Mouse (Mus musculus) urinary bladder, postnatal 25 days (tissue): Measurements from ENCODE around the gene Pakap.

Experiments used
- DNase-seq: peaks from one replicate; pipeline ENCODE4 v3.0.0; 2022; ENCODE audit warnings: low spot score

Pakap gene

DNA sequence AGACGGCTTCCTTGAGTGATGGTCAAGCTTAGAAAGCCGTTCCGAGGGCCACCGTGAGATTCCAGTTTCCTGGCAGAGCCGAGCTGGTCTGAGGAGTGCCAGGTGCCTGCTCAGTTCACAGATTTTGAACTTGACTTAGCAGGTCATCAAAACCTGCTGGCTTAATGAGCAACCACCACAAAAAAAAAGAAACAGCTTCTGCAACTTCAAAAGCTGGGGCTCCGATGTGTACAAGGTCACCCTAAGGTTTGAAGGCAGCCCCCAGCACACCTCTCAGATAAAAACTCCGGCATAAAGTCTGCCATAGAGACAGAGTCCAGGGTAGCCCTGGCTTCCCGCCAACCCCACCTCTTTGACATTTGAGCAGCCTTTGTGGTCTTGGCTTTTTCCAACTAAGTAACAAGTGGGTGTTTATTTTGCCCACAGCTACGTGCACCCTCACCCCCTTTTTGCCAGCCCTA is 348.3 kb downstream of the Pakap start, which contains the start of gene D630039A03Rik:
TSS of gene D630039A03Rik (minus strand) at position 97 of the 461 bp plus-strand sequence.
- DNase-seq = no peak

DNA sequence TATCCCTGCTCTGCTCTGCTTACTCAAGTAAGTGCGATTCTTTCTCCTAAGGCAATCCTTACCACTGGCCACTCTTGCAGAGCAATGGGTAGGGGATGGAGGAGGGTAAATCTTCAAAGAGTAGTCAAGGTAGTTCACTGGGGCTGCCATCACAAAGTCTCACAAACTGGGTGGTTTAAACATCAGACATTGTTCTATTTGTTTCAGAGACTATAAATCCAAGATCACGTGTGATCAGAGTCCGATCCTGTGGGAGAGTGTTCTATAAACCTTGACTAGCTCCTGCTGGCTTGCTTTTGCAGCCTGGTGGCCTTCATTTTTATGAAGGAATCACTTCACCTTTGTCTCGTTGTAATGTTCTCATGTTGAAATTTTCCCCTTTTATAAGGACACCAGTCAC is 348.7 kb downstream of the Pakap start:
- no peak for DNase-seq

DNA sequence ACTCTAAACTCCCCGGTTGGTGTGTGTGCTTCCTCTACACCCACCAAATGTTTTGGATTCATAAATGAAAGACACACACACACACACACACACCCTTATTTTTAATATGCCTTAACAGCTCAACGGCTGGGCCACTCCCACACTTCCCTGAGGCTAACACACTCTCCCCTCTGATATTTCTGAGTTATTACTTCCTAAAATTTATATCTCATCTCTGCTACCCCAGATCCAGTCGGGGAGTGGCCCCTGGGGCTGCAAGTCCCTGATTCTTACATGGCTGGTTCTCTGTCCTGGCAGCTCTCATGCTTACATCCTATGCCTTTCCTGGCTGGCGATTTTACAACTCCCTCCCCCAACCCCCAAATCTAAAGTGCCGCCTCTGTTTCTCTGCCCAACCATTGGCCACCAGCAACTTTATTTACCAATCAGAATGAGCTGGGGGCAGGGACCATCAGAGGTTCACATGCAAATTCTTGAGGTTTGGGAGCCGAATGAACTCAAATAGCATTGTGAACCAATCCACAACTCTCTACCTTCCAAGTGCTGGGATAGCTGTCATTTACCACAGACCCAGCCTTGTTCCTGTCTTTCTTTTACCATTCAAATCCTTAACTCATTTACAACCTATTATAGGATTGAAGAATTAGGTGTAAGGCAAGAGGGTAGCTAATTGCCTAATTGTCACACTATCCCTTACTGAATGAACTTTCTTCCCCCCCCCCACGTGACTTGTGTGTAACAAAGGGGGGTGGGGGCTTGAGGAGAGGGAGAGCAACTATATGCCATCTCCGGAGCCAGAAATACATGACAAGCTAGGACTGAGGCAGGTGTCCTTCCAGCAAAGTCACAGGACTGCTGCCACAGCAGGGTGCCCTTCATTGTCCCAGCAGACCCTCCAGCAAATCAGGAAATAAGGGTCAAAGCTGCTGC is 351.8 kb downstream of the Pakap start:
- DNase-seq = no peak

DNA sequence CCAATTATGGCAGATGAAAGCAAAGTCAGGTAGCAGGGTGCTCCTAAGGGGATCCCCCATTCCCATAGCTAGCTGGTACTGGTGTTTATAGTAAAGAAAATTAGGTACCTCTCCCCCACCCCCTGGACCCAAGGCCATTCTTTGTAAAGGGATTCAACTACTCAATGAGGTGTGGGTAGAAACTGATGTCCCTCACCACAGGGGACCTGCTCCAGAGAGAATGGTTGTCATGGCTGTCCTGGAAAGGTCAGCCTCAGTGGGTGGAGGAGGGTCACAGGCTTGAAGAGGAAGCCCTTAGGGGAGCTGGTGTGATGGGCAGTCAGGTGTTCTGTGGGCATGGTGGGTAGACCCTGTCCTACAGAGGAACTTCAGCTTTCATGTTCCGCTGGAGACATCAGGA is 352.5 kb downstream of the Pakap start:
- no peak for DNase-seq

DNA sequence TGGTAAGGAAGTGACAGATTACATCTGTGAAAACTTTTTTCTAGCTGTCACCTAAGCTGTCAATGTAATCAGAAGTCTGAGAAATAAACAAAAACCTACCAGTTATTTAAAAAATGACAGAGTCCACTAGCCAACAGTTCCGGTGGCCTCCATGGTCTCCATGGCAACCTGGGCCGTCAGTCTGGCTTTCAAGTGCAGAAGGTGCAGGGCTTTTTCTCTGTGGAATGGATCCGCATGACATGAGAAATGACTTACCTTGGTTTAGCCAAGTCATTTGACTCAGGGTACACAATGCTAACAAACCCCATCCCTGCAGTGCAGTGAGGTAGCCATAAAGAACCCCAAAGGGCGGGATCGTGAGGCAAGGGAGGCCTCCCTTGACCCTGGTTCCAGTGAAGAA is 354.2 kb downstream of the Pakap start:
- no peak for DNase-seq

DNA sequence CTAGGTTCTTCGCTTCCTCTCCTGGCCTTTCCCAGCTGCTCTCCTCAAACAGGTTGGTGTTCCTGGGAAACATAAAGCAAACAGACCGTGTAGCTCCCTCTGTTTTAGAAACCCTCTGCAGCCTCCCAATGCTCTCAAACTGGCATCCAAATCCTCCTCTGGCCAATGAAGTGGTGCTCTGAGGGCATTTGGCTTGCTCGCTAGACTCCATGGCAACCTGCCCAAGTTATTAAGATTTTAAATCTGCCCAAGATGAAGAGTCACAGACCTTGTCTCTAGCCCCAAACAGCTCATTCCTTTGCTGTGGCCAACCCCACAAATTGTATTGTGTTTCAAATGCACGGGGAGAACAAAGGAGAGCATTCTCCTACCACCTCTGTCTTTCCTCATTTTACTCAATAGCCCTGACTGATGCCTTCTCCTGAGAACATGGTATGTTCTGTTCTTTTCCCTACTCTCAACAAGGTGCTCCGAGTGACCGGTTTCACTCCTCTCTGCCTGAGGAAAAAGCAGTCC is 356.6 kb downstream of the Pakap start:
- DNase-seq = no peak

DNA sequence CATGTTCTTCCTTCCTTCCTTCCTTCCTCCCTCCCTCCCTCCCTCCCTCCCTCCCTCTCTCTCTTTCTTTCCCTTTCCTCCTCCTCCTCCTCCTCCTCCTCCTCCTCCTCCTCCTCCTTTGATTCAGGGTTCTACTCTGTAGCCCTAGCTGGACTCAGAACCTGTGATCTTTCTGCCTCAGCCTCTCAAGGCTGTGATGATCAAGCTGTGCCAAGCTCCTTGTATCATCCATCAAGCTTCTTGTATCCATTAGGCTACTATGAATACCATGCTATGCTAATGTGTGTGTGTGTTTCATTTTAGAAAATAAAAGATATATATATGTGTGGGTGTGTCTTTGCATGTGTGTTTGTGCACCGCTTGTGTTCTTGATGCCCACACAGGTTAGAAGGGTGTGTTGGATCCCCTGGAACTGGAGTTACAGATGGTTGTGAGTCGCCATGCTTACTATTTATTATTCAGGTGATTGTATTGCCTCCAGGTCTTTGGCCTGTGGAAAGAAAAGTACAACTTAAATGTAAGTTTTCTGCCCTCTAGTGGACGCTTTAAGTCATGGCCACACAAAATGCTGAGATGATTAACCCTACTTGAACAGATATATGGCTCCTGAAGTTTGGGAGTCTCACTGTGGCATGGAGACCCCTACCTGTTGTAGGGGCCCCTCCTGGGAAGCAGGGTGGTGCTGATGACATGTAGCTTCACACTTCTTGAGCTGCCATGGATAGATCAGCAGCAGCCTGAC is 359.7 kb downstream of the Pakap start:
- no peak for DNase-seq

DNA sequence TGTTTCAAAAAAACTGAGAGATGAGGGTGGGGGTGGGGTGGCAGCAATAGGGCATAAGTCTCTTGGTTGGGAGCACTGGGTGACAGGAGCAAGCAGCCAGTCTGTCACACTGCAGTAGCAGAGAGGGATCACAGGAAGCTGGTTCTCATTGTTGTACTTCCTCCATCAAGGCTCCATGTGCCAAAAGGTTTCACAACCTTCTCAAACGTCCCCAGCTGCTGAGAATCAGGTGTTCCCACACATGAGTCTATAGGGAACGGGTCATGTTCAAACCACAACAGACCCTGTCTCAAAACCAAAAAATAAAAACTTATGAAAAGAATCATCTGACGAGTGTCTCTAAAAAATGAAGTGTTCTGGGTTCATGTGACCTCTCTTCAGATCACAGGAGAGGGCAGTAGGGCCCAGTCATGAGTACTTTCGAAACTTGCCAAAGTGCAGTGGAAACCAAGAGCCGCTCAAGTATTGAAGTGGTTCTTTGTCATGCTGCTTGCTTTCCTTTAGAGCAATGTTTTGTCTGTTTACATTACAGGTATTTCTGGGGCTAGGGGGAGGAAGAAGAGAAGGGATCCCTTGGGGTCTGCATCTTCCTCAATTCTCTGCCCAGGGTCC is 362.7 kb downstream of the Pakap start:
- DNase-seq = no peak

DNA sequence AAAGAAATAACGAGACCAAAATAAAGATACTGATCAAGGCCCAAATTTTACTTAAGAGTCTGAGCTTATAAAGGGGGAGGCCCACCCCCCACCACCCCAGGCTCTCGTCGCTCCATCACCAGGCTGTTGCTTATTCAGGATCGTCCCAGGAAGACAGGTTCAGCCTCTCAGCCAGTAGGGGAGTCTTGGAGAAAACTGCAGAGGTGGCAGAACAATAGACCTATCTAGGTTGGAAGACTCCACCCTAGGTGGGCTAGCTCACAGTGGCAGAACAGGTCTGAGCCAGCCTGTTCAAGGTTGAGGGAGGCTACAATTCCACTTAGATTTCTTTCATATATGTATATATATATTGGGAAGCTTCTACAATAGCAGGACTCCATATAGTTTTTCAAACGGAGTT is 366.2 kb downstream of the Pakap start:
- no peak for DNase-seq

DNA sequence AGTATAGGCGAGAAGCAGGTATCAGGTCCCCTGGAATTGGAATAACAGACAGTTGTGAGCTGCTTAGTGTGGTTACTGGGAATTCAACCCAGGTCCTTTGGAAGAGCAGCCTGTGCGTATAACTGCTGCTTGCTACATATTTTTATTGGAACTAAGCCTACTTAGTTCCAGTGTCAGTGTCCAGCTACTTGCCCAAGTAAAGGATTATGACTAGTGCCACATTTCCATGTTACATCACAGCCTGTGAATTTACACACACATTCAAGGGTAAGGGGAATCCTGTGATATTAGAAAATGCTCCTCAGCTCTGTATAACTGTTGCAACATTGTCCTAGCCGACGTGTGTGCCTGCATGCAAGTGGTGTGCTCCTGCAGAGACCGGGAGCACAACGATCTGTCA is 369.3 kb downstream of the Pakap start:
- no peak for DNase-seq

DNA sequence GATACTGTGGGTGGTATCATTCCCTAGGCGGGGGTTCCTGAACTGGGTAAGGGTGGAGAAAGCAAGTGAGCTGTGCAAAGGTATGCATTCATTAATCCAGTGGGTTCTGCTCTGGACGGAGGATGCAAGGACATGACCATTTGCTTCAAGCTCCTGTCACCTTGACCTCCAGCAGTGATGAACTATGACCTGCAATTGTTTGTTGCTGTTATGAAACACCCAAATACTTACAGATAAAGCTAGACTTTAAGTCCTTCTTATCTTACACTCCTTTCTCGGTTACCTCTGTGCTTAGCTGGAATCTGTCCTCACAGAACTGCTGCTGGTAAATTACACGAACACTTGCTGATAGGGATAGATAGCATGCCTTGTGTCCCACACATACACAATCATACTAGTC is 372.7 kb downstream of the Pakap start:
- DNase-seq = no peak

DNA sequence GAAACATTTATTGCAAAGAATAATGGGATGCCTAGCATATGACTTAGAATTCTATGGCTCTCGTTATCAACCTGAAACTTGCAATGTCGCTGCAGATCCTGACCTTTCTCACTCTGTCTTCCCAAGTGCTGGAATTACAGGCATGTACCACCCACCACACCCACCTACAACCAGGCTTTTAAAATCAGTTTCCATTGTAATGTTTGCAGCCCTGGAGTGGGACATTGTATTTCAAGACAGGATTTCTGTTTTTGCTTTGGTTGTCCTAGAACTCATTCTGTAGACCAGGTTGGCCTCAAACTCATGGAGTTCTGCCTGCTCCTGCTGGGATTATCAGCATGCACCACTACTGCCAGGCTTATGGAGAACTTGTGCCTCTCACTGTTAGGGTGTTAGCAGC is 374.9 kb downstream of the Pakap start:
- DNase-seq = no peak
